Mouse (Mus musculus) T-helper 1 cell (primary cell): ENCODE results near the gene Sla2.
"Not testable (repeated sequence)": the region's sequence is repeated elsewhere in the genome, so short reads cannot be mapped to it uniquely, and the experiment has no call there.

Experiments
- in situ Hi-C: fragments of 300-600 bp; cut with MboI, MseI; formaldehyde crosslinking; loops from one replicate; pipeline ENCODE4 v1.15.1; 2025; ENCODE audit warnings: high pct_unique_total_duplicates

Gene Sla2

GRCm38 (mm10) chr2:156869554-156869953 is 17.4 kb downstream of the Sla2 start:
- in situ Hi-C loops = no loop called here

GRCm38 (mm10) chr2:156868994-156869393 is 18.0 kb downstream of the Sla2 start:
- in situ Hi-C loops = no loop called here

- in situ Hi-C loops = no loop called here
These were observed 22.5 kb downstream of the Sla2 start for GRCm38 (mm10) chr2:156864481-156864880.

- in situ Hi-C loops = no loop called here
These were observed 23.4 kb downstream of the Sla2 start for GRCm38 (mm10) chr2:156863487-156864160.

- in situ Hi-C loops = no loop called here
These were observed 24.1 kb downstream of the Sla2 start, which contains the start of gene Rab5if for GRCm38 (mm10) chr2:156862772-156863486. TSS of gene Rab5if (plus strand) at chr2:156863128.

GRCm38 (mm10) chr2:156862041-156862717 is 24.8 kb downstream of the Sla2 start:
- in situ Hi-C loops = no loop called here

GRCm38 (mm10) chr2:156858671-156859070 is 28.3 kb downstream of the Sla2 start:
- in situ Hi-C loops = no loop called here

- in situ Hi-C loops = no loop called here
These were observed 29.2 kb downstream of the Sla2 start, which contains the start of gene 4930518I15Rik for GRCm38 (mm10) chr2:156857835-156858234. TSS of gene 4930518I15Rik (minus strand) at chr2:156857946.

GRCm38 (mm10) chr2:156857385-156857791 is 29.6 kb downstream of the Sla2 start:
- in situ Hi-C loops = no loop called here

GRCm38 (mm10) chr2:156856311-156856710 is 30.7 kb downstream of the Sla2 start:
- in situ Hi-C loops = no loop called here

GRCm38 (mm10) chr2:156853999-156854771 is 32.8 kb downstream of the Sla2 start:
- in situ Hi-C loops = not testable (repeated sequence)

- in situ Hi-C loops = not testable (repeated sequence)
These were observed 33.4 kb downstream of the Sla2 start for GRCm38 (mm10) chr2:156853584-156853983.

GRCm38 (mm10) chr2:156850505-156850904 is 36.5 kb downstream of the Sla2 start:
- in situ Hi-C loops = no loop called here

- in situ Hi-C loops = no loop called here
These were observed 38.3 kb downstream of the Sla2 start for GRCm38 (mm10) chr2:156848526-156849182.

- in situ Hi-C loops = no loop called here
These were observed 39.3 kb downstream of the Sla2 start for GRCm38 (mm10) chr2:156847653-156848052.

GRCm38 (mm10) chr2:156844715-156845114 is 42.3 kb downstream of the Sla2 start:
- in situ Hi-C loops = no loop called here

- in situ Hi-C loops = no loop called here
These were observed 43.7 kb downstream of the Sla2 start for GRCm38 (mm10) chr2:156843331-156843730.

GRCm38 (mm10) chr2:156842711-156843110 is 44.3 kb downstream of the Sla2 start:
- in situ Hi-C loops = no loop called here

GRCm38 (mm10) chr2:156841841-156842706 is 44.9 kb downstream of the Sla2 start:
- in situ Hi-C loops = no loop called here
